In genomic region chr5:108549489-108550206, GRCm38 (mm10) we compare ENCODE assay signal across 9 mouse cellular contexts. TPM values are rescaled to one million over a fixed set of nuclear protein-coding genes. Genes with fewer than 3 reads are reported as not detected.
DNase-seq lines count a peak whose midpoint lies in the region; ATAC-seq and TF ChIP-seq lines count a peak whose summit lies in the region.
"Had no signal": no experiment of that assay in that cellular context is flagged by ENCODE, and none has a peak within 500 bp of the region (broad histone marks: within the 10 kb centered on the region; RNA-seq: fewer than 3 reads in every experiment).

TSS of gene Cplx1 (minus strand) at chr5:108550024.

- peak within 1 kb of the TSS; percentile 32; the same call in 1 of the 2 replicates for H3K9ac ChIP-seq in embryonic facial prominence, embryonic 13.5 days
- H3K9ac ChIP-seq in lung, embryonic 15.5 days, result no peak within 1 kb of the TSS

- peak within 1 kb of the TSS; percentile 73 for H3K4me2 ChIP-seq in embryonic facial prominence, embryonic 13.5 days
- H3K4me2 ChIP-seq in lung, embryonic 15.5 days, result peak within 1 kb of the TSS; percentile 52

- under 1% methylated on average over 55 of the region's 56 CpGs for WGBS in embryonic facial prominence, embryonic 13.5 days
- WGBS in lung, embryonic 15.5 days, result 1% methylated on average over 56 of the region's 56 CpGs

- no peaks in the 10 kb centered on the region for H3K9me3 ChIP-seq in embryonic facial prominence, embryonic 13.5 days
- no peaks in the 10 kb centered on the region for H3K9me3 ChIP-seq in lung, embryonic 15.5 days

- intact Hi-C loops in heart, postnatal 14 days (cut with DNase I), result no loop called here

- peaks cover 52% of the 10 kb centered on the region for H3K27me3 ChIP-seq in embryonic facial prominence, embryonic 13.5 days
- H3K27me3 ChIP-seq in lung, embryonic 15.5 days, result peaks cover 31% of the 10 kb centered on the region

- 0 out of 2 replicates have a peak, but pooled peaks have one; percentile 11 for ATAC-seq in embryonic facial prominence, embryonic 13.5 days (ENCODE audit: insufficient number of reproducible peaks, insufficient read depth, low FRiP score, low TSS enrichment, low read depth)
- ATAC-seq in lung, embryonic 15.5 days (ENCODE audit: borderline replicate concordance, extremely low read depth, low FRiP score, low TSS enrichment), result peak; percentile 63; the same call in 1 of the 2 replicates

- no peak; the same call in 1 of the 2 replicates for TF ChIP-seq CTCF in layer of hippocampus, adult 2 months (conservative IDR thresholded peaks at IDR 0.05)

- no peak within 1 kb of the TSS for H3K27ac ChIP-seq in embryonic facial prominence, embryonic 13.5 days
- peak within 1 kb of the TSS; percentile 92 for H3K27ac ChIP-seq in layer of hippocampus, adult 2 months
- no peak within 1 kb of the TSS for H3K27ac ChIP-seq in lung, embryonic 15.5 days

- H3K4me3 ChIP-seq in embryonic facial prominence, embryonic 13.5 days, result peak within 1 kb of the TSS; percentile 41
- H3K4me3 ChIP-seq in layer of hippocampus, adult 2 months, result peak within 1 kb of the TSS; percentile 58
- H3K4me3 ChIP-seq in lung, embryonic 15.5 days, result peak within 1 kb of the TSS; percentile 16; the same call in 1 of the 2 replicates

- no peaks in the 10 kb centered on the region for H3K36me3 ChIP-seq in embryonic facial prominence, embryonic 13.5 days
- no peaks in the 10 kb centered on the region for H3K36me3 ChIP-seq in lung, embryonic 15.5 days

- H3K4me1 ChIP-seq in embryonic facial prominence, embryonic 13.5 days, result peaks cover 14% of the 10 kb centered on the region
- peaks cover 9% of the 10 kb centered on the region; the same call in 1 of the 2 replicates for H3K4me1 ChIP-seq in lung, embryonic 15.5 days

- peak; percentile 13 for DNase-seq in MEL-GATA-1-ER (ENCODE audit: extremely low read depth, low read depth)
- DNase-seq in adrenal gland, postnatal 36 days, result peak; percentile 80 to 83
- DNase-seq in heart, postnatal 14 days, result peak; percentile 53 to 70
- DNase-seq in layer of hippocampus, adult 2 months (ENCODE audit: low spot score in 2 of 2), result peak; percentile 63 to 74
- DNase-seq in retina, postnatal 1 day, result peak; percentile 72
- no peak for DNase-seq in T-cell, adult 2 months (ENCODE audit: low spot score)

RNA-seq across cellular contexts. Expression of gene Cplx1, which starts in this region (rescaled TPM):
- total RNA-seq in adrenal gland, postnatal 36 days (2021), result 1 to 10 TPM; 1.9 to 2.1 TPM
- 0.66 and 1.0 TPM in 2 replicates for polyA plus RNA-seq in embryonic facial prominence, embryonic 13.5 days (2015; fragmentation: Nextera tagmentation; extraction: Ambion mirVana)
- under 1 TPM in 1 of 2 experiments, not detected in 1; 0.26 TPM for total RNA-seq in heart, postnatal 14 days (2021)
- total RNA-seq in layer of hippocampus, adult 2 months (2021), result 100 to 1,000 TPM; 507 to 549 TPM
- polyA plus RNA-seq in lung, embryonic 15.5 days (2015; fragmentation: Nextera tagmentation; extraction: Ambion mirVana), result 0.57 and 0.98 TPM in 2 replicates
- total RNA-seq: liver, adult 2 months had no signal
- polyA plus RNA-seq: liver, adult 2 months had no signal

Comparison
In these comparisons a context has a peak if more than half of its experiments do, and no peak if none do; other contexts are left out.
1. RNA of gene Cplx1 (total RNA-seq): 507 to 549 TPM in layer of hippocampus, adult 2 months; 1.9 to 2.1 TPM in adrenal gland, postnatal 36 days and 0.26 TPM in heart, postnatal 14 days; every median in the first group is over 100 times any median in the second.
2. Peak in DNase-seq in heart, postnatal 14 days; RNA of the gene not detected or under 1 TPM.
3. Peak in ATAC-seq, H3K4me3 ChIP-seq and H3K4me2 ChIP-seq in lung, embryonic 15.5 days; RNA of the gene not detected or under 1 TPM.
4. Peak in every context shown above with its lines, with median percentiles within 50 percentile points of each other: H3K4me3 ChIP-seq.